Mouse (Mus musculus) ES-E14 (cell line): ENCODE results near the gene Vwce.

ENCODE experiments used
- CHD2 ChIP-seq: IDR thresholded peaks from 2 replicates; pipeline ENCODE4 v1.6.1; 2014; ENCODE audit warnings: mild to moderate bottlenecking, low read depth, low read length, inconsistent platforms
- HCFC1 ChIP-seq: IDR thresholded peaks from 2 replicates; pipeline ENCODE4 v1.6.1; 2012; ENCODE audit warnings: low read length, inconsistent platforms, borderline replicate concordance; ENCODE audit not compliant: insufficient read depth
- MAFK ChIP-seq: IDR thresholded peaks from 2 replicates; pipeline ENCODE4 v1.6.1; 2014; ENCODE audit warnings: mild to moderate bottlenecking, low read depth, low read length, inconsistent platforms; ENCODE audit not compliant: insufficient read depth
- ZC3H11A ChIP-seq: IDR thresholded peaks from 2 replicates; pipeline ENCODE4 v1.6.1; 2012; ENCODE audit warnings: low read depth, mild to moderate bottlenecking, inconsistent platforms, low read length, borderline replicate concordance
- ZNF384 ChIP-seq: IDR thresholded peaks from 2 replicates; pipeline ENCODE4 v1.6.1; 2012; ENCODE audit warnings: low read depth, low read length, inconsistent platforms

- TF ChIP-seq CHD2 (no peak), ZNF384 (no peak), MAFK (no peak), ZC3H11A (no peak), HCFC1 (no peak)
Measured at GRCm38 (mm10) chr19:10707087-10707875, 73.3 kb downstream of the Vwce start.
